ENCODE assay signal across 9 mouse cellular contexts in genomic region chr5:107497519-107498501, GRCm38 (mm10). TPM values are rescaled to one million over a fixed set of nuclear protein-coding genes. Genes with fewer than 3 reads are reported as not detected.
DNase-seq lines count a peak whose midpoint lies in the region; ATAC-seq and TF ChIP-seq lines count a peak whose summit lies in the region.
"Had no signal": no experiment of that assay in that cellular context is flagged by ENCODE, and none has a peak within 500 bp of the region (broad histone marks: within the 10 kb centered on the region; RNA-seq: fewer than 3 reads in every experiment).

No protein-coding gene starts in this region.

- no peaks in the 10 kb centered on the region for H3K27me3 ChIP-seq in spleen, adult 2 months (ENCODE audit: control insufficient read depth, insufficient read depth, low read length)
- H3K27me3 ChIP-seq in neural tube, embryonic 15.5 days (replicated peaks): no peaks in the 10 kb centered on the region
- H3K27me3 ChIP-seq: lung, embryonic 15.5 days had no signal

- peak overlapping the region; percentile 9; the same call in 1 of the 2 replicates for H3K4me3 ChIP-seq in spleen, adult 2 months (ENCODE audit: extremely low read depth, insufficient read depth, insufficient read length)
- peak overlapping the region; percentile 39 for H3K4me3 ChIP-seq in neural tube, embryonic 15.5 days (replicated peaks)
- H3K4me3 ChIP-seq: lung, embryonic 15.5 days had no signal

- no peak for TF ChIP-seq CTCF in spleen, adult 2 months (IDR thresholded peaks at IDR 0.05; ENCODE audit: extremely low read depth, insufficient read depth, insufficient read length, insufficient replicate concordance)

- 51% methylated on average over 10 of the region's 10 CpGs for WGBS in spleen, adult 2 months
- WGBS in neural tube, embryonic 15.5 days: 29% methylated on average over 10 of the region's 10 CpGs

- H3K9me3 ChIP-seq in neural tube, embryonic 15.5 days (replicated peaks): no peaks in the 10 kb centered on the region
- H3K9me3 ChIP-seq: lung, embryonic 15.5 days had no signal

- peak overlapping the region; percentile 56 for H3K4me2 ChIP-seq in neural tube, embryonic 15.5 days
- H3K4me2 ChIP-seq: lung, embryonic 15.5 days had no signal

- H3K36me3 ChIP-seq in spleen, adult 2 months (ENCODE audit: control insufficient read depth, insufficient read depth, low read length): no peaks in the 10 kb centered on the region
- no peaks in the 10 kb centered on the region for H3K36me3 ChIP-seq in neural tube, embryonic 15.5 days
- H3K36me3 ChIP-seq: lung, embryonic 15.5 days had no signal

- peak; percentile 94 for ATAC-seq in neural tube, embryonic 15.5 days (ENCODE audit: low FRiP score)

- H3K4me1 ChIP-seq in spleen, adult 2 months (ENCODE audit: control insufficient read depth, insufficient read depth, insufficient read length): peaks cover 4% of the 10 kb centered on the region; the same call in 1 of the 2 replicates
- H3K4me1 ChIP-seq in neural tube, embryonic 15.5 days: peaks cover 9% of the 10 kb centered on the region
- H3K4me1 ChIP-seq: lung, embryonic 15.5 days had no signal

- peak overlapping the region; percentile 15; the same call in 1 of the 2 replicates for H3K27ac ChIP-seq in spleen, adult 2 months (ENCODE audit: insufficient read depth, low read length)
- H3K27ac ChIP-seq in neural tube, embryonic 15.5 days (replicated peaks): peak overlapping the region; percentile 80
- H3K27ac ChIP-seq: lung, embryonic 15.5 days had no signal

- no peak for TF ChIP-seq POLR2A in spleen, adult 2 months (IDR thresholded peaks at IDR 0.05; ENCODE audit: low read depth, low read length)

- DNase-seq in spleen, adult 2 months (ENCODE audit: low read depth in 1 of 2, low spot score in 2 of 2): peak in 1 of 2 experiments; percentile 23
- DNase-seq in spleen, postnatal 36 days (ENCODE audit: low spot score in 2 of 2): no peak
- peak; percentile 26 for DNase-seq in forelimb bud, embryonic 11.5 days (ENCODE audit: low read depth, low spot score)
- DNase-seq in layer of hippocampus, postnatal 10 days (ENCODE audit: low spot score in 2 of 2): peak; percentile 52 to 61
- no peak for DNase-seq in heart, postnatal 4 days
- DNase-seq in kidney, adult 18-20 months: no peak
- DNase-seq in urinary bladder, postnatal 14 days (ENCODE audit: low spot score): no peak

- H3K9ac ChIP-seq in neural tube, embryonic 15.5 days (replicated peaks): peak overlapping the region; percentile 34; the same call in 1 of the 2 replicates
- H3K9ac ChIP-seq: lung, embryonic 15.5 days had no signal

RNA-seq across cellular contexts. Expression of gene Gm42669, which starts 9.6 kb away (rescaled TPM):
- polyA plus RNA-seq in spleen, adult 2 months (2012; rRNA removed): 0.06 and 0.07 TPM in 2 replicates
- total RNA-seq in layer of hippocampus, postnatal 10 days (2021): under 1 TPM; 0.27 to 0.60 TPM
- 0.37 and 0.72 TPM in 2 replicates for polyA plus RNA-seq in neural tube, embryonic 15.5 days (2015; fragmentation: Nextera tagmentation; extraction: Ambion mirVana)
- under 1 TPM in 1 of 2 experiments, not detected in 1; 0.10 TPM for total RNA-seq in heart, postnatal 4 days (2021)

RNA-seq across cellular contexts. Expression of gene 1700028K03Rik, which starts 36.7 kb away (rescaled TPM):
- polyA plus RNA-seq in spleen, adult 2 months (2012; rRNA removed): 0.01 TPM in 1 of 2 replicates, not detected in the other
- under 1 TPM; 0.36 to 0.55 TPM for total RNA-seq in layer of hippocampus, postnatal 10 days (2021)
- polyA plus RNA-seq in neural tube, embryonic 15.5 days (2015; fragmentation: Nextera tagmentation; extraction: Ambion mirVana): 0.29 and 0.36 TPM in 2 replicates
- not detected for total RNA-seq in heart, postnatal 4 days (2021)

Comparison
In these comparisons a context has a peak if more than half of its experiments do, and no peak if none do; other contexts are left out.
1. DNase-seq: peak in forelimb bud, embryonic 11.5 days (single experiment) and layer of hippocampus, postnatal 10 days (2 of 2); none in spleen, postnatal 36 days (0 of 2), heart, postnatal 4 days (single experiment), kidney, adult 18-20 months (single experiment) and urinary bladder, postnatal 14 days (single experiment).